Mouse (Mus musculus) testis, adult 2 months (tissue): ENCODE data around the gene Gm28230. TPM values are rescaled to one million over a fixed set of nuclear protein-coding genes. Genes with fewer than 3 reads are reported as not detected.

Experiments
- H3K27ac ChIP-seq: fragments of 200-500 bp; 2 replicates; pipeline ENCODE4 v1.5.1; 2012; ENCODE audit warnings: low read depth, low read length; ENCODE audit not compliant: control insufficient read depth, insufficient read depth
- H3K27me3 ChIP-seq: fragments of 200-500 bp; 2 replicates; pipeline ENCODE4 v1.6.1; 2012; ENCODE audit warnings: mild to moderate bottlenecking, low read length, moderate library complexity; ENCODE audit not compliant: control insufficient read depth, insufficient read depth
- H3K36me3 ChIP-seq: fragments of 200-500 bp; 2 replicates; pipeline ENCODE4 v1.6.1; 2012; ENCODE audit warnings: mild to moderate bottlenecking, low read length; ENCODE audit not compliant: control insufficient read depth, insufficient read depth
- H3K4me1 ChIP-seq: fragments of 200-500 bp; 2 replicates; pipeline ENCODE4 v1.6.1; 2012; ENCODE audit warnings: low read length; ENCODE audit not compliant: control insufficient read depth, insufficient read depth
- H3K4me3 ChIP-seq: fragments of 200-500 bp; 2 replicates; pipeline ENCODE4 v1.5.1; 2012; ENCODE audit warnings: low read depth, mild to moderate bottlenecking, low read length, moderate library complexity, mixed read lengths; ENCODE audit not compliant: control insufficient read depth
- CTCF ChIP-seq: fragments of 200-500 bp; IDR thresholded peaks from 2 replicates; pipeline ENCODE4 v1.5.1; 2012; ENCODE audit warnings: low read depth, mild to moderate bottlenecking, inconsistent platforms, low read length, moderate library complexity; ENCODE audit not compliant: control insufficient read depth, insufficient read depth, insufficient replicate concordance
- POLR2A ChIP-seq: fragments of 200-500 bp; IDR thresholded peaks from 2 replicates; pipeline ENCODE4 v1.6.1; 2012; ENCODE audit warnings: low read depth, mild to moderate bottlenecking, inconsistent platforms, low read length, moderate library complexity; ENCODE audit not compliant: control insufficient read depth
- polyA plus RNA-seq: library from polyadenylated mRNA; depleted of rRNA; stranded (reverse); fragments of >200 nt; gene quantifications from 2 replicates; pipeline ENCODE4 v1.2.3, GENCODE M21; 2012

The Gm28230 gene
- polyA plus RNA-seq, 1 experiment, result 0.46 TPM

GRCm38 (mm10) chr2:74721882-74722281 is 4.6 kb upstream of the Gm28230 start:
- Histone ChIP-seq H3K27me3 (no peaks in the 10 kb centered on the region), H3K4me3 (no peak overlapping the region), H3K27ac (no peak overlapping the region), H3K4me1 (peaks cover 9% of the 10 kb centered on the region), H3K36me3 (no peaks in the 10 kb centered on the region)
- TF ChIP-seq POLR2A (no peak), CTCF (no peak)

- no peaks in the 10 kb centered on the region for H3K27me3 ChIP-seq
- H3K4me3 ChIP-seq, result no peak overlapping the region
- no peak for TF ChIP-seq POLR2A
- no peak for TF ChIP-seq CTCF
- H3K36me3 ChIP-seq, result no peaks in the 10 kb centered on the region
- H3K4me1 ChIP-seq, result peaks cover 9% of the 10 kb centered on the region
- H3K27ac ChIP-seq, result no peak overlapping the region
Measured at GRCm38 (mm10) chr2:74722949-74723348, 3.6 kb upstream of the Gm28230 start.

GRCm38 (mm10) chr2:74724244-74725015 is 2.1 kb upstream of the Gm28230 start:
- TF ChIP-seq CTCF, result no peak
- H3K4me3 ChIP-seq, result no peak overlapping the region
- H3K27me3 ChIP-seq, result no peaks in the 10 kb centered on the region
- peaks cover 9% of the 10 kb centered on the region for H3K4me1 ChIP-seq
- no peaks in the 10 kb centered on the region for H3K36me3 ChIP-seq
- no peak overlapping the region for H3K27ac ChIP-seq

- no peak overlapping the region for H3K4me3 ChIP-seq
- no peak for TF ChIP-seq POLR2A
- H3K27ac ChIP-seq, result no peak overlapping the region
- H3K27me3 ChIP-seq, result no peaks in the 10 kb centered on the region
- peaks cover 9% of the 10 kb centered on the region for H3K4me1 ChIP-seq
- H3K36me3 ChIP-seq, result no peaks in the 10 kb centered on the region
Measured at GRCm38 (mm10) chr2:74725171-74725570, 1.4 kb upstream of the Gm28230 start.

- Histone ChIP-seq H3K36me3 (no peaks in the 10 kb centered on the region), H3K4me3 (no peak overlapping the region), H3K27ac (no peak overlapping the region), H3K4me1 (peaks cover 9% of the 10 kb centered on the region), H3K27me3 (no peaks in the 10 kb centered on the region)
- TF ChIP-seq POLR2A (no peak), CTCF (no peak)
Measured at GRCm38 (mm10) chr2:74726973-74727639, 578 bp downstream of the Gm28230 start.

DNA sequence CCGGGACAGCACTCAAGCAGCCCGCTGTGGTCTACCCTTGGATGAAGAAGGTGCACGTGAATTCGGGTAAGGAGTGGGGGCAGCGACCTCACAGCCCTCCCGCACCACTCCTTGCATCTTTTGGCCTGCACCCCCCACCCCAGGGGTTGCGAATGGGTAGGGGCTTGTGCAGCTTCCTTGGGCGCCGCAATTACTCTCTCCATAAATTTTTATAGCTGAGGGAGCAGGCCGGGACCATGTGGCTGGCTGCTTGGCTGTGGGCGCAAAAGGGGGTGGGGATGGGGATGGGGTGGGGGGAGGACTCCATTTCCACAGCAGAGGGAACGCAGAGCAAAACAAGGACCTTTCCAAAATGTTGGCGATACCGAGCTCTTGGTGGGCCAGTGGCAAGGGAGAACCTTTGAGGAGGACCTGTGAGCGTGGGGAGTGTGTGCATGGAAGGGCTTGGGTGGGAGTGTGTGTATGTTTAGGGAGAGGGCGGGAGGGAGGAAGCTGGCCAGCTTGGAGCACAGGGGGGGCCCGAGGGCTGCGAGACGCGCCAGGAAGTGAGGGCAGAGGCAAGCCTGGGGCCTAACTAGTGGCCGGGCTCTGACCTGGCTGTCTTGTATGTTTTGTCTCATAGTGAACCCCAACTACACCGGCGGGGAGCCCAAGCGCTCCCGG is 1.2 kb downstream of the Gm28230 start:
- H3K4me1 ChIP-seq, result peaks cover 8% of the 10 kb centered on the region
- no peaks in the 10 kb centered on the region for H3K27me3 ChIP-seq
- TF ChIP-seq CTCF, result no peak
- no peak for TF ChIP-seq POLR2A
- H3K27ac ChIP-seq, result no peak overlapping the region
- H3K4me3 ChIP-seq, result no peak overlapping the region
- H3K36me3 ChIP-seq, result no peaks in the 10 kb centered on the region

DNA sequence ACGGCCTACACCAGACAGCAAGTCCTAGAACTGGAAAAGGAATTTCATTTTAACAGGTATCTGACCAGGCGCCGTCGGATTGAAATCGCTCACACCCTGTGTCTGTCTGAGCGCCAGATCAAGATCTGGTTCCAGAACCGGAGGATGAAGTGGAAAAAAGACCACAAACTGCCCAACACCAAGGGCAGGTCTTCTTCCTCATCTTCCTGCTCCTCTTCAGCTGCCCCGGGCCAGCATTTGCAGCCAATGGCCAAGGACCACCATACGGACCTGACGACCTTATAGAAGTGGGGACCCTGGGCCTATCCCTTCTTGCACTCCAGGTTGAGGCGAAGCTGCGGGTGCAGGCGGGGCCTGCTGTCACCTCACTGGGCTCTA is 1.8 kb downstream of the Gm28230 start:
- Histone ChIP-seq H3K4me1 (peaks cover 5% of the 10 kb centered on the region), H3K27me3 (no peaks in the 10 kb centered on the region; the same call in 1 of the 2 replicates), H3K27ac (no peak overlapping the region), H3K36me3 (no peaks in the 10 kb centered on the region), H3K4me3 (no peak overlapping the region)
- TF ChIP-seq POLR2A (no peak), CTCF (no peak)
